Mouse (Mus musculus) midbrain, embryonic 16.5 days (tissue): ENCODE data around the gene Defb5. TPM values are rescaled to one million over a fixed set of nuclear protein-coding genes. Genes with fewer than 3 reads are reported as not detected.

ENCODE experiments used
- polyA plus RNA-seq: library from polyadenylated mRNA; unstranded; fragments of >200 nt; fragmentation: Nextera tagmentation; extraction: Ambion mirVana; gene quantifications from 2 replicates; pipeline ENCODE4 v1.2.1, GENCODE M21; 2015

The Defb5 gene
- polyA plus RNA-seq, 1 experiment from 2014 or later, result not detected

Other genes starting within 250 kb of the Defb5 start
- gene Defb38, start 221.0 kb upstream of the Defb5 start, polyA plus RNA-seq, result not detected in 2 replicates
- gene Defb39, start 182.8 kb upstream of the Defb5 start, polyA plus RNA-seq, result not detected in 2 replicates
- not detected in 2 replicates for gene Defb12, start 132.7 kb upstream of the Defb5 start, polyA plus RNA-seq
- not detected in 2 replicates for gene Defb34, start 123.8 kb upstream of the Defb5 start, polyA plus RNA-seq
- not detected in 2 replicates for gene Gm45826, start 106.8 kb upstream of the Defb5 start, polyA plus RNA-seq
- gene Defb14, start 53.2 kb upstream of the Defb5 start, polyA plus RNA-seq, result not detected in 2 replicates
- gene Defb4, start 48.9 kb upstream of the Defb5 start, polyA plus RNA-seq, result not detected in 2 replicates
- not detected in 2 replicates for gene Defb6, start 22.1 kb upstream of the Defb5 start, polyA plus RNA-seq
- gene Defb46, start 7.7 kb upstream of the Defb5 start, polyA plus RNA-seq, result not detected in 2 replicates
- gene Defb3, start 45.8 kb downstream of the Defb5 start, polyA plus RNA-seq, result not detected in 2 replicates
- not detected in 2 replicates for gene Defb8, start 200.0 kb downstream of the Defb5 start, polyA plus RNA-seq
- not detected in 2 replicates for gene Defb7, start 247.5 kb downstream of the Defb5 start, polyA plus RNA-seq